Mouse (Mus musculus): ENCODE measurements around the gene Clptm1. TPM values are rescaled to one million over a fixed set of nuclear protein-coding genes. Genes with fewer than 3 reads are reported as not detected.
A peak's percentile ranks its signal among the peaks of the same experiment; 100 is the strongest.

The Clptm1 gene
- polyA plus RNA-seq (2014; fragmentation: Nextera tagmentation; extraction: Ambion mirVana): 75.2 and 84.6 TPM in 2 replicates

DNA sequence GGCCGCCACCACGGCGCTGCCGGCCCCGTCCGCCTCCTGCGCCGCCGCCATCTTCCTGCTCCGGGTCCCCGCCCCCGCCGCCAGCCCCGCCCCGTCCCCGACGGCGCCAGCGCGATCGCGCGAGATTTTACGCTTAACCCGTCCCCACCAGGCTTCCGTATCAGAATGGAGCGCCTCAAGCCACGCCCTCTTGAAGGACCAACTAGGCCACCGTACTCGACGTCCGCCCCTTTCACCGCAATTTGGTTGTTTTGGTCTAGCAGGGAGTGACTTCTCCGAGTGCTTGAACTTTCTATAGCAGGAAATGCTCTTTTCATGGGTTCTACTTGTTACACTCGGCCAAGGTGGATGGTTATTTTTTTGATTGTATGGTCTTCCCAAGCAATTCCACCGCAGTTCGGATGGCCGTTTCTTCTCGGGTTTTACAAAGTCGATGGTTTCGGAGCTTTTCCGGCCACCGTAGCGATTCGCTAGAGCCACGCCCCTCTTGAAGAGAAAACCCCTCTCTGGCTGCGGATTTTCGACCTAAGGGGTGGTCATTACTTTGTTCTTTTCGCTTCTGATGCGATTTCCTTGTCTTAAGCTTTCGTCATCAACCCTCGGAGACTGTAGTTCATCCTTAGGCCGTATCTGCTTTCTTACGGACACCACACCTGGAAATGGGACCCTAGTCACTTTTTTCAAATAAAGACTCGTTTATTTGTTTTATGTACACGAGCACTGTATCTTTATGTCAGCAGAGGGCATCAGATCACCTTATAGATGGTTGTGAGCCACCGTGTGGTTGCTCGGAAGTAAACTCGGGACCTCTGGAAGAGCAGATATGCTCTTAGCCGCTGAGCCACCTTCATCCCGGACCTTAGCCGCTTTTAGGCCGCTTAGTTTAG, at the start of gene Clptm1:
Gene Clptm1 (minus strand): TSS at position 79 of the 887 bp plus-strand sequence.
- peaks cover 13% of the 10 kb centered on the region; the same call in 1 of the 2 replicates for H3K36me3 ChIP-seq (ENCODE audit: control insufficient read depth, insufficient read depth, low read length)
- H3K9ac ChIP-seq (ENCODE audit: low read length): peak within 1 kb of the TSS; percentile 91
- H3K27me3 ChIP-seq (replicated peaks; ENCODE audit: control insufficient read depth, insufficient read depth, low read length): no peaks in the 10 kb centered on the region
- no peaks in the 10 kb centered on the region for H3K9me3 ChIP-seq (ENCODE audit: control insufficient read depth, low read length)
- H3K4me2 ChIP-seq (ENCODE audit: low read length): peak within 1 kb of the TSS; percentile 87
- ATAC-seq (replicated peaks; ENCODE audit: low FRiP score, low TSS enrichment, low read depth): peak; percentile 91
- H3K4me1 ChIP-seq (replicated peaks; ENCODE audit: control insufficient read depth, insufficient read depth, low read length): peaks cover 13% of the 10 kb centered on the region
- under 1% methylated on average over 55 of the region's 63 CpGs for WGBS
- DNase-seq (ENCODE audit: low spot score): peak; percentile 96
- peak within 1 kb of the TSS; percentile 89 for H3K4me3 ChIP-seq (ENCODE audit: low read depth, low read length)
- peak within 1 kb of the TSS; percentile 92 for H3K27ac ChIP-seq (ENCODE audit: low read depth)

DNA sequence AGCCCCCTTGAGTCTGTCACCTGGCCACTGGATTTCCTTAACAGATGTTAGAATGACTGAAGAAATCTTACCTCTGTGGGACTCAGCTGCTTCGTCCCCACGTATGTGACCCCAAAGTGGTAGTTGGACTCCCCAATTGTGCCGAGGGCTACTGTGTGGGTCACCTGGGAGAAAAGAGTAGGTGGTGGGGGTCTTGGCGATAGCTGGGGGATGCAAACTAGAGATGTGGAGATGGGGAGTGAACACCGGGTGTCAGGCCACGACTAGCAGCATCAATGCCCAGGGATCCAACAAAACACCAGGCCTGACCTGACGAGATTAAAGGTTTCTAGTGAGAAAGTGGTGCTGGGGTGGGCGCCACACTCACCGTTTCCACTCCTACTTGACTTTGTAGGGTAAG, 48.8 kb upstream of the Clptm1 start:
- Histone ChIP-seq H3K9me3 (ENCODE audit: control insufficient read depth, low read length) (no peaks in the 10 kb centered on the region), H3K9ac (ENCODE audit: low read length) (no peak overlapping the region), H3K4me1 (replicated peaks; ENCODE audit: control insufficient read depth, insufficient read depth, low read length) (peaks cover 17% of the 10 kb centered on the region), H3K4me2 (ENCODE audit: low read length) (no peak overlapping the region), H3K4me3 (ENCODE audit: low read depth, low read length) (no peak overlapping the region), H3K36me3 (ENCODE audit: control insufficient read depth, insufficient read depth, low read length) (peaks cover 59% of the 10 kb centered on the region), H3K27me3 (replicated peaks; ENCODE audit: control insufficient read depth, insufficient read depth, low read length) (no peaks in the 10 kb centered on the region), H3K27ac (ENCODE audit: low read depth) (no peak overlapping the region)
- ATAC-seq (replicated peaks; ENCODE audit: low FRiP score, low TSS enrichment, low read depth) (no peak), DNase-seq (ENCODE audit: low spot score) (no peak)
- 93% methylated on average over 9 of the region's 9 CpGs for WGBS

DNA sequence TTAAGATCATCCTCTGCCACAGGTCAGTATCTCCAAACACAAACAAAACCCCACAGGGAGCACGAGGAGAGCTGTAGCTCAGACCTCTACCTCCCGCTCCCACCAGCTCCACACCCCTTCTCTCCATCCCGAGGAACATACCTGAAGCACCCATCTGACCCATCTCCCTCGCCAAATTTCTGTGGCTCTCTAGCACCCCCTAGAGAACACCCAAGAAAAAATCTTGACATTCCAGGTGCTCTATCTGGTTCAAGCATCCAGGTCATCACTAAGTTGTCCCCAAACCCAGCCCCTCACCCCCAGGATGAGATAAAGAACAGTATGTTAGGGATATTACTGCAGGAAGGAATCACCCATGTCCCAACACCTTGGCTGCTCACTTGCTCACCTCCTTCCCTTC, 48.4 kb upstream of the Clptm1 start:
- no peak overlapping the region for H3K27ac ChIP-seq (ENCODE audit: low read depth)
- no peak overlapping the region for H3K4me2 ChIP-seq (ENCODE audit: low read length)
- H3K4me1 ChIP-seq (replicated peaks; ENCODE audit: control insufficient read depth, insufficient read depth, low read length): peaks cover 17% of the 10 kb centered on the region
- DNase-seq (ENCODE audit: low spot score) (no peak), ATAC-seq (replicated peaks; ENCODE audit: low FRiP score, low TSS enrichment, low read depth) (no peak)
- H3K9me3 ChIP-seq (ENCODE audit: control insufficient read depth, low read length): no peaks in the 10 kb centered on the region
- no peak overlapping the region for H3K4me3 ChIP-seq (ENCODE audit: low read depth, low read length)
- H3K27me3 ChIP-seq (replicated peaks; ENCODE audit: control insufficient read depth, insufficient read depth, low read length): no peaks in the 10 kb centered on the region
- peaks cover 58% of the 10 kb centered on the region for H3K36me3 ChIP-seq (ENCODE audit: control insufficient read depth, insufficient read depth, low read length)
- no peak overlapping the region for H3K9ac ChIP-seq (ENCODE audit: low read length)
- 47% methylated on average over 4 of the region's 4 CpGs for WGBS

DNA sequence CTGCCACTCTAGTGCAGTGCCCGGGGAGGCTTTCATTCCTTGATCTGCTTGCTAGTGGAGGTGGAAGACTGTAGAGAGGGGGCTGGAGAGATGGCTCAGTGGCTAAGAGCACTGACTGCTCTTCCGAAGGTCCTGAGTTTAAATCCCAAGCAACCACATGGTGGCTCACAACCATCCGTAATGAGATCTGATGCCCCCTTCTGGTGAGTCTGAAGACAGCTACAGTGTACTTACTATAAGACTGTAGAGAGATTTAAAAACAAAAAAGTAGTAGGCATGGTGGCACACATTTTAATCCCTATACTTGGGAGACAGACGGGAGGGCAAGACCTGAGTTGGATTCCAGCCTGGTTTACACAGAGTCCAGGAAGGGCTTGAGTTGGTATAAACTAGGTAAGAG, 47.6 kb upstream of the Clptm1 start:
- no peak overlapping the region for H3K4me2 ChIP-seq (ENCODE audit: low read length)
- H3K9me3 ChIP-seq (ENCODE audit: control insufficient read depth, low read length): no peaks in the 10 kb centered on the region
- WGBS: 77% methylated on average over 4 of the region's 4 CpGs
- H3K27me3 ChIP-seq (replicated peaks; ENCODE audit: control insufficient read depth, insufficient read depth, low read length): no peaks in the 10 kb centered on the region
- no peak overlapping the region for H3K9ac ChIP-seq (ENCODE audit: low read length)
- peaks cover 60% of the 10 kb centered on the region for H3K36me3 ChIP-seq (ENCODE audit: control insufficient read depth, insufficient read depth, low read length)
- peaks cover 17% of the 10 kb centered on the region for H3K4me1 ChIP-seq (replicated peaks; ENCODE audit: control insufficient read depth, insufficient read depth, low read length)
- DNase-seq (ENCODE audit: low spot score) (no peak), ATAC-seq (replicated peaks; ENCODE audit: low FRiP score, low TSS enrichment, low read depth) (no peak)
- no peak overlapping the region for H3K27ac ChIP-seq (ENCODE audit: low read depth)
- no peak overlapping the region for H3K4me3 ChIP-seq (ENCODE audit: low read depth, low read length)

DNA sequence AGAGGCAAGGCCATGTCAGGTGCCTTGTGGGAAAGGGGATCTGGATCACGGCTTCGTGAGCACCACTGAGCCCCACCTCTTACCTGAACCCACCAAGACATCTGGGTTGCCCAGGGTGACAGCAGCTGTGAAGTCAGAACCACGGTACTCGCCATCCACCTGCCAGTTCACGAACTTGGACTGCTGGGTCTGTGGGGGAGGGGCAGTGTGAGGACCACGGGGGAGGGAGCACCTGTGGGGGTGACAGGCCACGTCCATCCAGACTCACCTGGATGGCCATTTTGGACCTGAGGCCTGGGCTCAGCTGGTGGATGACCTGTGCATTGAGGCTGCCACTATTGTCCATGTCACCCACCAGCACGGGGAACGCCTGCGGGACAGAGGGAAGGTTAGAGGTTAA, 45.8 kb upstream of the Clptm1 start:
- no peak overlapping the region for H3K4me2 ChIP-seq (ENCODE audit: low read length)
- H3K9me3 ChIP-seq (ENCODE audit: control insufficient read depth, low read length): no peaks in the 10 kb centered on the region
- ATAC-seq (replicated peaks; ENCODE audit: low FRiP score, low TSS enrichment, low read depth): no peak
- DNase-seq (ENCODE audit: low spot score): no peak
- H3K9ac ChIP-seq (ENCODE audit: low read length): no peak overlapping the region
- H3K27me3 ChIP-seq (replicated peaks; ENCODE audit: control insufficient read depth, insufficient read depth, low read length): no peaks in the 10 kb centered on the region
- no peak overlapping the region for H3K4me3 ChIP-seq (ENCODE audit: low read depth, low read length)
- peaks cover 64% of the 10 kb centered on the region for H3K36me3 ChIP-seq (ENCODE audit: control insufficient read depth, insufficient read depth, low read length)
- H3K4me1 ChIP-seq (replicated peaks; ENCODE audit: control insufficient read depth, insufficient read depth, low read length): peaks cover 12% of the 10 kb centered on the region; the same call in 1 of the 2 replicates
- no peak overlapping the region for H3K27ac ChIP-seq (ENCODE audit: low read depth)
- WGBS: 88% methylated on average over 10 of the region's 10 CpGs

DNA sequence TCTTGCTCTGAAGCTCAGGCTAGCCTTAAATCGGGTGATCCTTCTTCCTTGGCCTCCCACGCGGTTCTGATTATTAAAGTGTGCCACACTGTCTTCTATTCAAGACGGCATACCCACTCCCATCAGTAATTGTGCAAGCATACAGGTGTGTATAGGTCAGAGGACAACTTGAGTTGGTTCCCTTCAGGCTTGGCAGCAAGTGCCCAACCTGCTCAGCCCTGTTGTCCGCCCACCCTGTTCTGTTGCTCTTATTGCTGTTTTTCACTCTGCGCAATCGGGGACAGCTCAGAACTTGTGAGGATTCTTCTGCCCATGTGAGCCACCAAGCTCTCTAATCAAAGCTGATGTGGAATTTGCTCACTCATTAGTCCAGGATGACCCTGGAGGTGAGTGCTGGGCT, 40.4 kb upstream of the Clptm1 start:
- 96% methylated on average over 7 of the region's 7 CpGs for WGBS
- Histone ChIP-seq H3K4me2 (ENCODE audit: low read length) (no peak overlapping the region), H3K4me1 (replicated peaks; ENCODE audit: control insufficient read depth, insufficient read depth, low read length) (peaks cover 4% of the 10 kb centered on the region; the same call in 1 of the 2 replicates), H3K36me3 (ENCODE audit: control insufficient read depth, insufficient read depth, low read length) (peaks cover 41% of the 10 kb centered on the region), H3K27me3 (replicated peaks; ENCODE audit: control insufficient read depth, insufficient read depth, low read length) (no peaks in the 10 kb centered on the region), H3K9ac (ENCODE audit: low read length) (no peak overlapping the region), H3K9me3 (ENCODE audit: control insufficient read depth, low read length) (no peaks in the 10 kb centered on the region), H3K27ac (ENCODE audit: low read depth) (no peak overlapping the region), H3K4me3 (ENCODE audit: low read depth, low read length) (no peak overlapping the region)
- no peak for DNase-seq (ENCODE audit: low spot score)
- ATAC-seq (replicated peaks; ENCODE audit: low FRiP score, low TSS enrichment, low read depth): no peak

DNA sequence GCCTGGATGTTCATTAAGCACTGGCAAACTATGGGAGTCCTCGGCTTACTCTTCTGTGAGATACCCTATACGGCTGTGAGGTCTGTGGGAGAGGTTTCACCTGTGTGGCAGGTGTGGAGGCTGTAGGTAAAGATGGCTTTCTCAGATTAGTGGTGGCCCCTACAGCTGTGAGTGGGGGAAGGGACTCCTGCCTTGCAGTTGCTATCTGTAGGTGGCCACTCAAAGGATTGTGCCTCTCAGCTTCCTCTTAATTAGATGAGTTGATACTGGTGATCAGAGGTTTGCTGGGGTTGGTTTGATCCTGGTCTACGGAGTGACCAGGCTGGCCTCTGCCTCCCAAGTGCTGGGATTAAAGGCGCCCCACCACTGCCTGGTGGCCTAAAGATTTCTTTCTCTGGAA, 39.6 kb upstream of the Clptm1 start:
- no peaks in the 10 kb centered on the region for H3K9me3 ChIP-seq (ENCODE audit: control insufficient read depth, low read length)
- WGBS: 94% methylated on average over 4 of the region's 4 CpGs
- no peak overlapping the region for H3K9ac ChIP-seq (ENCODE audit: low read length)
- H3K36me3 ChIP-seq (ENCODE audit: control insufficient read depth, insufficient read depth, low read length): peaks cover 35% of the 10 kb centered on the region
- ATAC-seq (replicated peaks; ENCODE audit: low FRiP score, low TSS enrichment, low read depth) (no peak), DNase-seq (ENCODE audit: low spot score) (no peak)
- H3K27me3 ChIP-seq (replicated peaks; ENCODE audit: control insufficient read depth, insufficient read depth, low read length): no peaks in the 10 kb centered on the region
- no peak overlapping the region for H3K4me2 ChIP-seq (ENCODE audit: low read length)
- peaks cover 5% of the 10 kb centered on the region for H3K4me1 ChIP-seq (replicated peaks; ENCODE audit: control insufficient read depth, insufficient read depth, low read length)
- H3K27ac ChIP-seq (ENCODE audit: low read depth): no peak overlapping the region
- H3K4me3 ChIP-seq (ENCODE audit: low read depth, low read length): no peak overlapping the region

DNA sequence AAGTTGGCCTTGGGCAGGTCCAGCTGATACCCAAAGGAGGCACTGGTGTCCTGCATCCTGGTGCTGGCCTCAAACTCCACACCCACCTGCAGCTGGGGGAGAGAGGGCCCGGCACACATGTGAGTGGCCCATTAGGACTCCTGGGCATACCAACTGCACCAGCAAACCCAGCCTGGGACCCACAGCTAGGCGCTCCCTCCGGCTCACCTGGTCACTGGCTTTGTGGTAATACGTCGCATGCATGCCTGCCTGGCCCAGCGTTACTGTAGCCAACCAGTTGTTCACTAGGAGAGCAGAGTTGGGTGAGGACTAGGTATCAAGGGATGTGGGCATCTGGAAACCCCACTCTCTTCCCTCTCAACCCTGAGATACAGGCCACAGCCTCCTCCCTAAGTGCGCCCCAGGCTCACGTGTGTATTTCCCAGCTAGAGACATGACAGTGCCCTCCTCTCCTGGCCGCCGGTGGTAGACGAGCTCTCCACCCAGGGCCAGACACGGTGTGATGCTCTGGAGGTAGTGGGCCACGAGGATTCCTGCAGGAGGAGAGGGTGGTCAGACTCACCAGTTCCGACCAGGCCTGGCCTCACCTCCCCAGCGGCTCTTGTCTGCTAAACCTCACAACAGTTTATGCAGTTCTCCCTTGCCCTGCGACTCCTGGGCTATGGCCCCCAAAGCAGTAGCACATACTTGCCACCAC, 38.2 kb upstream of the Clptm1 start:
- 90% methylated on average over 16 of the region's 16 CpGs for whole genome bisulfite sequencing
- no peak overlapping the region for H3K27ac ChIP-seq (ENCODE audit: low read depth)
- H3K9ac ChIP-seq (ENCODE audit: low read length): no peak overlapping the region
- peaks cover 23% of the 10 kb centered on the region for H3K36me3 ChIP-seq (ENCODE audit: control insufficient read depth, insufficient read depth, low read length)
- H3K27me3 ChIP-seq (replicated peaks; ENCODE audit: control insufficient read depth, insufficient read depth, low read length): no peaks in the 10 kb centered on the region
- H3K4me3 ChIP-seq (ENCODE audit: low read depth, low read length): no peak overlapping the region
- H3K9me3 ChIP-seq (ENCODE audit: control insufficient read depth, low read length): no peaks in the 10 kb centered on the region
- DNase-seq (ENCODE audit: low spot score) (no peak), ATAC-seq (replicated peaks; ENCODE audit: low FRiP score, low TSS enrichment, low read depth) (no peak)
- H3K4me2 ChIP-seq (ENCODE audit: low read length): no peak overlapping the region
- H3K4me1 ChIP-seq (replicated peaks; ENCODE audit: control insufficient read depth, insufficient read depth, low read length): peaks cover 20% of the 10 kb centered on the region
